Mouse (Mus musculus): ENCODE data around the gene Arhgap15.

Arhgap15 gene

DNA sequence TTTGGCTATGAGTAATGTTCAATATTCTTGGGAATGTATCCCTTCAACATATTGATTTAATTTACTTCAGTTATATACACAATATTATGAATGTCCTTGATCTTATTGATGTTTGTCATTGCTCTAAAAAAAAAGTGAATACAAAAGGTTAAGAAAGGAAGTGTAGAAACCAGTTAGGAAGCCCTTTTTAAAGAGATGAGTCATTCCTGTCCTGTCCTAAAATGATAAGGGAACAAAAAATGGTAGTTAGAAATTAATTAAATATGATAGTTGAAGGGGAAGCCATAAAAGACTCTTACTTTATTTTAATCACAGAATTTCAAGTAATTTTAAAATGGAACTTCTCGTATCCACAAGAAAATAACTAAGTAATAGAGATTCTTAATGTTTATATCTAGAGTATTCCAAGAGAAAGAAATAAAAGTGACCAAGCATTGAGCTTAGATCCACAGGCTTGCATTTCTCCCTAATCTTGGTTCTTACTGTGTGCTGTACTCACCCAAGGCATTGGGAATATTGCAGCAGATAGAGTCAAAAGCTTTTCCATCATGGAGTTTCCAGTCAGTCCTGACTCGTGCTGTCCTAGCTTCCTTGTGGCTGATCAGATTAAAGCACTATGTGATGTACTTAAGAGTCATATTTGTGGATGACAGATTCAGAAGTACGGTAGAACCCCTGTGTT lies 291.0 kb downstream of the Arhgap15 start:
- DNase-seq = no peak

DNA sequence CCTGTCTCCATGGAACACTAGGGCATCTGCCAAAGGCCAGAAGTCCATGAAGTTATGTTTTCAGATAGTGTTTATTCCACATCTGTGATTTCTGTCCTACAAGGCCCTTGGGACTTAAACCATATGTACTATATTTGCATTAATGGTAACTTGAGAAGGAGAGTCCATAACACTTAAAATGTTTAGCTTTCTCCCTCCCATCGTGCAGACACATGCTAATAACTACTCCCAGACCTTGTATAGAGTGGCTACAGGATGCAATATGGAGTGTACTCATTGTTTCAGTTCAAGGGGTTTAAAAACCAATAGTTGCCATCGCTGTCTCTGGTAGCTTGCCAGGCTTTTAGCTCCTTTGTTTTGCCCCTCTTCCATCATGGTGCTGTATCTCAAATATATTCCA lies 295.5 kb downstream of the Arhgap15 start:
- no peak for DNase-seq

DNA sequence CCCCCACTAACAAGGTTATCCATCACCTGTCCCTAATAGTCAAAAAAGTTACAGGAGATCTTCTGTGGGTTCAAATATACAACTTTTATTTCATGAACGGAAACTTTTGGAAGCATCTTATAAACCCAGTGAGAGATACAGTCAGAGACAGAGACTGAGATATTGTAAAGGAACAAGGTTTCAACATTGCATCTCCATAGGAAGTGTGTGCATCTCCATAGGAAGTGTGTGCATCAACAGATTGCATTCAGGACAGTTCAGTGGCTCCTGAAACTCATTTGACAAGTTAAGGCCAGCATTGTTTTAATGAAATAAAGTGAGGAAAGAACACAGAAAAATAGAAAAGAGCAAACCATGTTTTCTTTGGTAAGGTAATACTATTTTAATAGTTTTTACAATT lies 296.0 kb downstream of the Arhgap15 start:
- no peak for DNase-seq

DNA sequence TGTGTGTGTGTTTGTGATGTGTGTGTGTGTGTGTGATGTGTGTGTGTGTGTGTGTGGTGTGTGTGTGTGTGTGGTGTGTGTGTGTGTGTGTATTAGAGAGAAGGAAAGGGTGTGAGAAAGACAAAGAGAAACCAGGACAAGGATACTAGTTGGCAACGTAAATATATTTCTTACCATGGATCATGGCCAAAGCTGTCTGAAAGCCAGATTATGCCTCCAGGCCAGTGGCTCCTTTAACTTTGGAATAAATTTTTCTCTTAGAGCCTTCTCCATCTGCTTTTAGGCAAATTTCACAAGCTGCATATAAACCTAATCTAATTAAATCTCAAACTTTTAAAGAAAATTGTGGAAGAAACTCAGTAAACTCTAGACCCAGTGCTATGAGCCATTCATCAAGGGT lies 296.6 kb downstream of the Arhgap15 start:
- no peak for DNase-seq

DNA sequence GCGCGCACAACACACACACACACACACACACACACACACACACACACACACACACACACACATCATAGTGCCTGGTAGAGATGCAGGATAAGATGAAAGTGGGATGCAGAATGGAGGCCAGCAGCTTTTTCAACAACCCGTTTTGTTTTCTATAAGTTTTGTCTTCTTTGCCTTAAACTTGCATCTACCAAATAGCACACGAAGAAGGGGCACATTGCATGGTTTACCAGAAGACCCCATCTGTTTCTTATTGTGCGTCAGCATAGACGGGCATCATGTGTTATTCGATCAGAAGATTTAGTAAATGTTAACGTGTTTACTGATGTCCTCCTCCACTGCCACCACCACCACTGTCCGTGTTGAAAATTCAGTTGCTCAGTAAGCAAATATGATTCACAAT lies 311.7 kb downstream of the Arhgap15 start:
- DNase-seq = no peak

DNA sequence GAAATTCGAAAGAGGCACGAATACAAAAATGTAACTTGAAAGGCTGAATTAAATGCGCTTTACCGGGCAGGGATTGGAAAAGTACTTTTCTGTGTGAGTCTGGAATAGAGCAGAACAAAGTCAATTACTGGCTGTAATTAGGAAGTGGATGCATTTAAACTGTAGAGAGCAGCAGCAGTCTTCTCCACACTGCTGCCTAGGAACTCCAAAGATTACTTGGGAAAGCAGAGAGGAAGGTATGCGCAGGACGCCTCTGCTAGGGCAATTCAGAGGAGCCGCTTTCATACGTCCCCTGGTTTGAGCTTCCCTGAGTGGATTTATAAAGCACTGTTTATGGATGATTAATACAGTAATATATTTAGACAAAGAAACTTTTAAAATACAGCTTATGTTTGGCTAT lies 312.1 kb downstream of the Arhgap15 start:
- DNase-seq = no peak

DNA sequence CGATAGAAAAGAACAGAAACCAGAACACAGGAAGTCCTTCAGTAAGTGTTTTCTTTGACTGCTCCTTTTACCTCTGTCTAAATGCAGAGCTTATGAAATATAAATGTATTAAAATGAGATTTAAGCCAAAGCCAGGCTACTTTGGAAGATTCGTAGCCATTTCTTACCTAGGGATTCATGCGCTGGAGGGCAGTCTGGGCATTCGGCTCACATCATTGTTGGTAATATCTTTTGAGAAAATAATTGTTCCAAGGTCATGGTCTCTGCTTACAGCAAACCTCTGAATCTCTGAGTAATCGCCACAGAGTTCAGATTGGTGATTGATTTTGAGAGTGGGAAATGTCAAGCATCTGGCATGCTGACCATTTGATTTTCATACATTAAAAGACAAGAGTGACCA lies 316.4 kb downstream of the Arhgap15 start:
- no peak for DNase-seq

DNA sequence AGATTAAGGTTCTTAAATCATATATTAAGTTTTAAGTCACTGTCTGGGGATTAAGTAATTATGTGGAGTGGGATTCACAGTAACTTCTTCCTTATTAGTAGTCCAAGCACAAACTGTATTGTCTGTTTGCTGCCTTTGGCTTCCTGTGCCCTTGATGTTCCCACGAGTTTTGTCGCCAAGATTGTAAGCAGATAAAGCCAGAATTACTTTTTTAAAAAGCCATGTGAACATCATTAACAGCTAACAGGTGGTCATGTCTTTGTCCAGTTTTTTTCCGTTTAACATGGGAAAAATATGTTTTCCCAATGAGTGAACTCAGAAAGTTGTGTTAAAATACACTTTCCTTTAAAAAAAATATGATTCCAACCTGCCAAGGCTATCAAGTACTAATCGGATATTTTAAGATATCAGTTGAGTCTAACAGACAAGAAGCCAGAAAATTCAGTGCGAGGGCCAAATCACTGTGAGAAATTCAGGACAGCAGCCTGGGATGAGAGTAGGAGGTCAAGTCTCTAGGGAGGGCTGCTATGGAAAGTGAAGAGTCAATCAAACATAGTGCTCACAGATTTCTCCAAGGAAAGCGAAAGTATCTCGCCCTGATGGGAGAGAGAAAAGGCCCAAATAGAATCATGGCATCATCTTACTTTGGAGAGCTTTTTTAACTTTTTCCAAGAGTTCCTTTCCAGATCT lies 319.7 kb downstream of the Arhgap15 start:
- no peak for DNase-seq

DNA sequence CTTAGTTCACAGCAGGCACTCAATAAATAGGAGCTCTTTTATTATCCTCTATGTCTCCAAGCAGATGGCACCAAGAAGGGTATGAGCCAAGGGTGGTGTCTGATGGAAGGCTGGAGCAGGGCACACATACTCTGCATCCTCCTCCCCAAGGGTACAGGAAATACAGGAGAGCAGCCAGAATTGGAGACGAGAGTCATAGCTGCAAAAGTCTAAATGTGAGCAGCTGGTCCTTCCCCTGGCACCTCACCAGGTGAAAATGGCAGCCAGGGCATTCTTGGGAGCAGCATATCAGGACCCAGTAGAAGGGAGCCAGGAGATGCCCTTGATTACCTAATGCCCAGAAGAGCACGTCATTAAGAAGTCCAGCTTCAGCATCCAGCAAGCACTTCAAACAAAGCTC lies 320.3 kb downstream of the Arhgap15 start:
- peak; percentile 72 for DNase-seq

DNA sequence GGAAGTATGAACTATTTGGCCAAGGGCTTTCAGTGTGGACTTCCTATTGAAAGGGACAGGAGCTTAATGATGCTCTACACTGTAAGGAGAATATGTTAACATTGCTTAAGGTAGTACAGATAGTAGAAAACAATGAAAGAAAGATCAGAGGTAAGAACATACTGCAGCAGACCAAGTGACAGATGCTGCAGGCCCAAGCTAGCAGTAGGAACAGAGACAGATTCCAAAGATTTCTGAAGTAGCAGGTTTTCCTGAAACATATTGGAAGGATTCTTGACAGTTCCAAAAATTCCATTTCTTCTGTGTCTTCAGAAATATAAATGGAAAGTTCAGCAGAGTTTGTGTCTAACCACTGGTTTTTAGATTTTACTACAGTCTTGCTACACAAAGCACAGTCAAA lies 327.9 kb downstream of the Arhgap15 start:
- DNase-seq = no peak

DNA sequence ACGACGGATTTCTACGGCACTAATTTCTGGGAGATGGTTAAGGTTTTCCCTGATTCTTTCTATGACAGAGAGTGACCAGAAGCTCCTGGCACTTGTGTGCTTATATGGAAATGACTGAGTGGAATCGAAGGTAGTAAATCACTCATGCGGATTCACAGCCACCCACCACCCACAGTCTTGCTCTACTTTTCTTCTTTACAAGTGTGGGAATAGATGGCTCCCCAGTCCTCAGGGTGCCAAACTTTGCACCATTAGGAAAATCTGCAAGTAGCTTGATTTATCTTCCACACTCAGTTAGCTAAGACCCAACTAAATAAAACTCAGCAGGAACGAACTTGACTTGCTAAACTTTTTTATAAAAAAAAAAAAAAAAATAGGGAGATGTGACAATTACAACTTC lies 331.9 kb downstream of the Arhgap15 start:
- no peak for DNase-seq

DNA sequence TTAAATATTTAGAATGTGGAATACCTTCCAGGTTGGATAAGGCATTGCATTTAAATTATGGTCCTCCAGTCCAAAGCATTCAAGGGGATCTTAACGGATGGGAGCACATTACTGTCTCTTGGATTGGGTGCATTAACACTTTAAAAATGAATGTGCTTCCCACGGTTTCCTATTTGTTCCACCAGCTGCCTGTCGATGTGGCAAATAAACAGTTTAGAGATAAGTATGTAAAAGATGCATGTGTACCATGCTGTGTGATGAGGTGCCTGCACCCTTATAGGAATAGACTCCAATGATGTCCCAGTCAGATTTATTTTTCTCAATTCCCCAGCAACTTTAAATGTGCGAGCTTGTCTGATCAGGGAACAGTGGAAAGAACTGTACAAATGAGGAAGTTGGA lies 332.6 kb downstream of the Arhgap15 start:
- DNase-seq = no peak

DNA sequence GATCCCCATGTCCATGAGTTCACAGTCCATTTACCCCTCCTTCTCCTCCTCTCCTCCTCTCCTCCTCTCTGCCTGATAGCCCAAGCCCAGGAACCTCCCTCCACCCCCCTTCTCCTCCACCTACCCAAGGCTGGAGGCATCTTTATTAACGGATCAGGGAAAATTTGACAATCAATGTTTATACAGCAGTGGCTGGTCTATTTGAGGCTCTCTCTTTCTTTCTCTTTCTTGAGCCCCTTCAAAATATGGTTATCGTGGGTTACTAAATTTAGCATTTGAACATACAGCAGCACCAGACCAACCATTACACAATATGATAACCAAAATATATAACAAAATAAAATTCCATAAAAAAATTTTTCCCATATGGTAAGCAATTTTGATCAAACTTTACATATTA lies 335.8 kb downstream of the Arhgap15 start:
- no peak for DNase-seq

DNA sequence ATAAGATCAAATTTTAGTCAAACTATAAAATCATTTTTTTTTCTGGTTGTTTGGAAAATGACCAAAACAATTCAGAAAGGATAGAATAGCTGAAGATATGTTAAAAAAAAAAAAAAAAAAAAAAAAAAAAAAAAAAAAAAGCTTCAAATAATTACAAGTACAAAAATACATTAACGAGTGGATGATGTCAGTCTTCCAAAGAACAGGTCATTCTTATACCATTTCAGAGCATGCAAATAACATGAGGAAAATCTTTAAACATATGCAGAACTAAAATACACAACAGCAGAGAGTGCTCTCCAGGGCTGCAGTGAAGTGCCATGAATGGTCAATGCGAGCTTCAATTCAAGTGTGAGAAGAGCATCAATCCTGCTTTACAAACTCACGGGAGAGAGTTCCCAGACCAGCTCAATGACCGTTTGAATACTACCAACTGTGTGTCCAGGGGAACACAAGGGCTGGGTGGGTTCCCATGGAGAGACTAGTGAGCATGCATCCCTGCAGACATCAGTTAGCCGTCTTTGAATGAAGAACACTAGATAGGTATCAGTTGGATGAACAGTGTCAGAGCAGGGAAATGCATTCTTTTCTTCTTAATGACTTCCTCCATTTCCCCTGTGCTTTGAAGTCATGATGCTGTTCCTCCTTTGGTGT lies 337.9 kb downstream of the Arhgap15 start:
- DNase-seq = no peak

DNA sequence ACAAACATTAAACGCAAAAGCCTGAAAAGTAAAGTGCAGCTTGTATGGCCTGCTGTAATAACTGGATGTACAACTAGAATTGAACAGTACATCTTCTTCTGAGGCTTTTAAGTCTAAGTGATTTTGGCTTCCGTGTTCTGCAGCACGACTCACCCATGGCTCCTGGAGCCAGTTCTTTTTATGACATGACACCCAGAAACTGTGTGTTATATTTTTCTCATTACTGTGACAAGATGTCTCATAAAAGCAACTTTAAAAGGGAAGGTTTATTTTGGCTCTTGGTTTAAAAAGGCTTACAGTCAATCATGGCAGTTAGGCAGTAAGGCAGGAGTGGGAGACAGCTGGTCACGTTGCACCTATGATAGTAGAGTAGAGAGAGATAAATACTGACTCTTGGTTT lies 349.9 kb downstream of the Arhgap15 start:
- no peak for DNase-seq

DNA sequence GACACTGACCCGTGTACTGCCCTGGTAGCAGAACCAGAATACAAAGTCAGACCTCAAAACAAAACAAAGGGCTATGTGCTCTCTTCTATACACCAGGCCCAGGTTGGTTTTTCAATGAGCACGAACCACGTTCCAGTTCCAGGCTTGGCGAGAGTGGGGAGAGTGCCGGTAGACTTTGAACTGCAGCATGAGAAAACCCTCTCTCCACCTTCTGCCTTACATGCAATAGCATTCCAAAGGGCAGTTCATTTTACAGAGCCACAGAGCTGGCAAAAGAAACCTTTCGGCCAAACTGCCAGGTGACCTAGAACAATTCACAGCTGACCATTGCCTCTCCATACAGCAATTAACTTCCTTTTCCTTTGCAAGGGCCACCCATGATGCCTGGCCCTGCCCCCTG lies 353.7 kb downstream of the Arhgap15 start:
- DNase-seq = no peak

DNA sequence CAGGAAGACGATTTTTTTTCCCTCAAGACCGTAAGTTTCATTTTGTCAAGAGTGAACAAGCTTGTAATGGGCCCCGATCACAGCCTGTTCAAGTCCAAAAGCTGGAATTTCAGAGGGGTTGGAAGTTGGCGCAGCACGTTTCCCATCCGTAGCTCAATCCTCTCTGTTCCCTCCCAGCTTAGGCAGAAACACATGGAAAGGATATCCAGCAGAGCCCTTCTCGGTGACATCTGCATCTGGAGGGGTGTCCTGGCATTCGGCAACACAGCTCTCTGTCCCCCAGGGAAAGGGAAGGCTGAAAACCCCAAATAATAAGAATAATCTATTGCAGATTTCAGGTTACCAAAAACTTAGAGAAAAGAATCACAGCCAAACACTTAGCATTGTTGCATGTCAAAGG lies 354.7 kb downstream of the Arhgap15 start:
- no peak for DNase-seq

DNA sequence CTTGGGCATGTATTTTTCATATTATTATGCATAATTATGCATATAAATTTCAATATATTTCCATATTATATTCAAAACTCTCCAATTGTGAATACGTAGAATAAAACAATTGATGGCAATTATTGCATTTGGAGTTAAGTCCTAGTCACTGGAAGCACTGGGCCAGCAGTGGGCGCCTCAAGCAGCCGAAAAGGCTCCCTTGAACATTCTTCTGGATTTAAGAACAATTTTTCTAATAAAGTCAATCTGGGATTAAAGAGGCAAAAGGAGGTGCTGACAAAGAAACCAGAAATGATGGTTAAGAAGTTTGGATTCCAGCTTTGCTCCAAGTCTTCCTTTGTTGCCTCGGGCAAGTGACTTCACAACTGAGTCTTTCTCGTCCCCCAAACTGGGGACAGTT lies 355.1 kb downstream of the Arhgap15 start:
- DNase-seq = no peak

DNA sequence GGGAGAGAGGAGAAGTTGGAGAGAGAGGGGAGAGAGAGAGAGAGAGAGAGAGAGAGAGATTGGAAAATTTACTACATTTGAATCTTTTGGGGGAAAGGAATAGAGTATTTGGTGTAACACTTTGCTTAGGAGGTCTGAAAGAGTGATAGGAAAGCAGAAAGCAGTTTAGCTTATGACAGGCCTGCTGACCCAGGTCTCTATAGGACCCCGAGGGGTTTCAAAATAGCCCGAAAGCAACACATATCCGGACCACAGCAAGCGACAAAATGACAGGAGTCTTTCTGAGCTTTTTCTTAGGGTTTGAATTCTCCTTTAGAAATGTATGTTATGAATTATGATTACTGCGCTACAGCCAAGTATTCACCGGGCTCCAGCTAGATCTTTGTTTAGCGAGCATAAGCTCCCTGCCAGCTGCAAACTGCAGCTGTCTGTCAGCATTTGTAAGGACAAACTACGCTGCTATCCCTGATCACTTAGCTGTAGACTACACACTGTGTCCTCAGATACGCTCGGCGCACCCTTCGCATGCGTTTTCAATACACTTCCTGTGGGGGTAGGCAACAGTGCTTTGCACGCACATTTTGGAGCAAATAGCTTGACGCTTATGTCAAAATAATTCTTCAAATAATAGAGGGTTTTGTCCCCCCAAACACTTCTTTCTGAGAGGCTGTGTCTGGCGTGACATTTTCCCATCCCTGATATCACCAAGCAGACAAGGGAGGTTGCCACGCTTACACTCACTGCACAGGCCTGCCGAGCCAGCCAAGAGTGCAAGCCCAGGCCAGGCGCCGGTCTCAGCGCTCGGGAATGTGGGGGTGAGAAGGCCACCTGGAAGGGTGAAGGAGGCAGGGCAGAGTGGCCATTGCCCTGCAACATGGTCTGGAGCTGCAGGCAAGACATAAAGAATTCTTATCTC lies 355.9 kb downstream of the Arhgap15 start:
- no peak for DNase-seq

DNA sequence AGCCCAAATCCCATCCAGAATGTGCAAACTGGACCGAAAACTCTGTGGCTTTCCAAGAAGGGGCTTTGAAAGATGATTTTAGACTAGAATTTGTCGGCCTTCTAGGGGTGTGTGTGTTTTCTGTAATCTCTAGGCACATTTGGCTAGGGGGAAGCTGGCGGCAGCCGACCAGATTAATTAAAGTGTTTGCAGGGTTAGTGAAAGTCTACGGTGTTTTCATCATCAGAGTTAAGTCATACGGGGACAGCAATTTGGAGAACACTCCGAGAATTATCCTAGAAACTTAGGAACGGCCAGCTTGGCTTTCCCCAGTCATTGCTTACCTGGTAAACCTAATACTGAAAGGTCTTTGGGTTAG lies 356.6 kb downstream of the Arhgap15 start:
- DNase-seq = no peak

DNA sequence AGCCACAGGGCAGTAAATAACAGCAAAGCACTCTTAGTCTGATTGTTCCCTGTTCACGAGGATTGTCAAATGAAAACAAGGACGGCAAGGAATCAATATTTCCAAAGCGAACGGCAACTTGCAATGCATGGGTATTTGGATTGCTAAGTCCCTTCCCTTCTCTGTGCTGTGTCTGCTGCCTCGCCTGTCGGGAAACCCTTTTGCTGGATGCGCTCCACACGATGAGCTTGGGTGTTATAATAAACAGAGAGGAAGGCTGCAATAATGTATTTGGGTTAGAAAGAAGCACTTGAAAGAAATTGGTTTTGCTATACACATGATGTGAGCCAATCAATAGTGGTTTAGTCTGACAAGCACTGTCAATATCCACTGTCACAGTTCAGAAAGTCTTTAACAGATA lies 357.7 kb downstream of the Arhgap15 start:
- DNase-seq = no peak

DNA sequence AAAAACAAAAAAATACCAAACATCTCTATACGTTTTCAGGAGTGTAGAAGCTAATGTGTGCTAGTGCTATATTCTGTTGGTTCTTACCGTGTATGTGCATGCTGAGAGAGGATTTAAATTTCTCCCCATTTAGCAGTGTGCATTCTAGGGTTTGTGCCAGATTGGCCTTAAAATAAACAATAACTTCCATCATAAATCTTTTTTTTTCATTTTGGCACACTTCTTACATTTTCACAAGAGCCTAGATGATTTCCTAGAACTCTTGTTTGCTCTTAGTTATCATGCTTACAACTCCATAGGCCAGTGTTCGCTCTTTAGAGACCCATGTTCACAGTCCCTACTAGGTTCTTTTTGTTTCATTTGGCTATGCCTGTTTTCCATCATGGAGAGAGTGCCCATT lies 362.7 kb downstream of the Arhgap15 start:
- no peak for DNase-seq

DNA sequence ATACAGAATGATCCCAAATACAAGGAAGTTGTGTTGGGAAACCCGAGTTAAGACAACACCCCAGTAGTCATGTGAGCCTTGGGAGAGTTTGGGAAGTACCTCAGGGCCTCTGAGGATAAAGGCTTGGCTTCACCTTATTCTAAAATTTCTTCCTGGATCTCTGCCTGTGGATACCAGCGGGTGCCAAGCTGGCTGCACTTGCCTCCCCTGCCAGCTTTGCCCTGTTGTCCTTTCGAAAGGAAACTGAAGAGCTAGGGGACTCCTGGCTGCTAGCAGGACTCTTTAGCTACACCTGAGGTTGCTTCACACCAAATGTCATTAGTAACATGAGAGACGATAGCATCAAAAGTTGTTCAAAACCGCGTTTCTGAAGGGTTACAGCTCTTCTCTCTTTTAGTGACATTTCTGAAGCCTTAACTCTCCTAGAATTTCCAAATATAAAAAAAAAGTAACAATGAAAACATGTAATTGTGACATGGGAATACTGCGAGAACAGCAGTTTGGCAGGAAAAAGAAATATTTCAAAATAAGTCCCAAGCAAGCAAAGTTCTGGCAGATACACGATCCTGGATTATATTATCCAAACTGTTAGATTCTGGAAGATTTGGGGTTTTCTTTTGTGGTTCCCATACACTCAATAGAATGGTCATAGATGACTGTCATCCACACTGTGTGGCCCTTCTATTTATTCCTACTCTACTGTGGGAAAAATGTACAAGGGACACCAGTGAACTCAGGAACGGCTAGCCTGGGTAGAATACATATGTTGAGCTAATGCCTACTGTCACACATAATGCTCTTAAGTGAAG lies 364.6 kb downstream of the Arhgap15 start:
- DNase-seq = no peak
